Mouse (Mus musculus) bone marrow macrophage, adult 2 months (primary cell): ENCODE data around the gene Tex12.

Experiments
- CTCF ChIP-seq: IDR thresholded peaks from 2 replicates; pipeline ENCODE4 v1.5.1; 2012; ENCODE audit warnings: low read depth, mild to moderate bottlenecking, low read length, moderate library complexity
- POLR2A ChIP-seq: IDR thresholded peaks from 2 replicates; pipeline ENCODE4 v1.6.1; 2012; ENCODE audit warnings: mild to moderate bottlenecking, low read depth, low read length, borderline replicate concordance

- TF ChIP-seq POLR2A, result no peak
- no peak for TF ChIP-seq CTCF
Observed at GRCm38 (mm10) chr9:50540170-50540569, 21.0 kb downstream of the Tex12 start.
